Mouse (Mus musculus) stomach, postnatal 0 days (tissue): ENCODE data around the gene Gm11549.

Source experiments
- CTCF ChIP-seq: IDR thresholded peaks from 2 replicates; pipeline ENCODE4 v1.5.1; 2016; ENCODE audit warnings: antibody characterized with exemption, low read depth, mild to moderate bottlenecking, moderate library complexity
- EP300 ChIP-seq: optimal IDR thresholded peaks from 2 replicates; pipeline ENCODE3; 2016; ENCODE audit warnings: antibody characterized with exemption

DNA sequence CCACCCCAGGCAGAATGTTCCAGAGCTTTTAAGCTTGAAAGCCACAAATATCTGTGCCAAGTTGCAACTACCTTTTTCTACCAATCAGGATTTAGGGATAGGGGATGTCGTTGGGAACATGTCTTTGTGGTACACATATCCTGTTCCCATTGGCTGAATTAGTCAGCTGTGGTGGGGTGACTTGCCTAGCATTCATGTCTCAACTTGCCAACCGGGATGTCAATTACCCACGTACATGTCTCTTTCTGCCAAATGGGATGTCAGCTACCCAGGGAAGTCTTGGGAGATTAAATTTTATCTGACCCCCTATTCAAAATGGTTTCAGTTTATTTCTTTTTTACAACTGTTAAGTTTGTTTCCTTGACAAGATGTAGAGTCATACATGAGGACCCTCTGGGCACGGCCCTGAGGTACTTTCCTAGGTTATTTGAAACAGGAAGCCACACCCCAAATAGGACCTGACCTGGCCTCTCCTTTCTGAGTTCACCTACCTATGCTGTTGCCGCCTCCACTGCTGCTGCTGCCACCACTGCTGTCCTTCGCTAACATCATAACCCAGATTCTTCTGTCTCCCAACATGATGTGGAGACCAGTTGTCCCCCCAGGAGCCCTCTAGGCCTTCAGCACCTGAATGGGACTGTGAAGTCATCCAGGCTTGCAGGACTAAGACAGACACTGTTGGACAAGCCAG, 32.6 kb downstream of the Gm11549 start:
- TF ChIP-seq CTCF: no peak
- TF ChIP-seq EP300: no peak
